Mouse (Mus musculus): Measurements from ENCODE around the gene BC004004.
A peak's percentile ranks its signal among the peaks of the same experiment; 100 is the strongest.
"Not testable (repeated sequence)": the region's sequence is repeated elsewhere in the genome, so short reads cannot be mapped to it uniquely, and the experiment has no call there.

Gene BC004004

GRCm38 (mm10) chr17:29297813-29298212, 29.2 kb downstream of the BC004004 start:
- peak; percentile 74 for DNase-seq (ENCODE audit: low read depth, low spot score)

GRCm38 (mm10) chr17:29299282-29299681, 30.7 kb downstream of the BC004004 start:
- DNase-seq (ENCODE audit: low read depth, low spot score): no peak

- DNase-seq (ENCODE audit: low read depth, low spot score): no peak
Measured at GRCm38 (mm10) chr17:29300926-29301325, 32.3 kb downstream of the BC004004 start.

- no peak for DNase-seq (ENCODE audit: low read depth, low spot score)
Measured at GRCm38 (mm10) chr17:29301421-29301820, 32.8 kb downstream of the BC004004 start.

GRCm38 (mm10) chr17:29302149-29302548, 33.6 kb downstream of the BC004004 start:
- DNase-seq (ENCODE audit: low read depth, low spot score): no peak

- peak; percentile 70 for DNase-seq (ENCODE audit: low read depth, low spot score)
Measured at GRCm38 (mm10) chr17:29303087-29303486, 34.5 kb downstream of the BC004004 start.

- no peak for DNase-seq (ENCODE audit: low read depth, low spot score)
Measured at GRCm38 (mm10) chr17:29303856-29304255, 35.3 kb downstream of the BC004004 start.

- DNase-seq (ENCODE audit: low read depth, low spot score): peak; percentile 49
Measured at GRCm38 (mm10) chr17:29304376-29305057, 35.9 kb downstream of the BC004004 start.

- no peak for DNase-seq (ENCODE audit: low read depth, low spot score)
Measured at GRCm38 (mm10) chr17:29305058-29305806, 36.6 kb downstream of the BC004004 start.

GRCm38 (mm10) chr17:29305871-29306270, 37.3 kb downstream of the BC004004 start:
- no peak for DNase-seq (ENCODE audit: low read depth, low spot score)

- DNase-seq (ENCODE audit: low read depth, low spot score): no peak
Measured at GRCm38 (mm10) chr17:29310056-29310623, 41.6 kb downstream of the BC004004 start.

GRCm38 (mm10) chr17:29311602-29312001, 43.0 kb downstream of the BC004004 start:
- DNase-seq (ENCODE audit: low read depth, low spot score): no peak

GRCm38 (mm10) chr17:29312082-29312481, 43.5 kb downstream of the BC004004 start:
- DNase-seq (ENCODE audit: low read depth, low spot score): no peak

GRCm38 (mm10) chr17:29313300-29313699, 44.7 kb downstream of the BC004004 start:
- peak; percentile 69 for DNase-seq (ENCODE audit: low read depth, low spot score)

GRCm38 (mm10) chr17:29315672-29316465, 47.3 kb downstream of the BC004004 start:
- no peak for DNase-seq (ENCODE audit: low read depth, low spot score)

- DNase-seq (ENCODE audit: low read depth, low spot score): no peak
Measured at GRCm38 (mm10) chr17:29316891-29317290, 48.3 kb downstream of the BC004004 start.

GRCm38 (mm10) chr17:29317380-29317779, 48.8 kb downstream of the BC004004 start, which contains the start of gene Pi16:
Gene Pi16 (plus strand): TSS chr17:29317680.
- DNase-seq (ENCODE audit: low read depth, low spot score): not testable (repeated sequence)

- no peak for DNase-seq (ENCODE audit: low read depth, low spot score)
Measured at GRCm38 (mm10) chr17:29318731-29319250, 50.2 kb downstream of the BC004004 start.

GRCm38 (mm10) chr17:29319476-29319875, 50.9 kb downstream of the BC004004 start:
- DNase-seq (ENCODE audit: low read depth, low spot score): no peak

- DNase-seq (ENCODE audit: low read depth, low spot score): no peak
Measured at GRCm38 (mm10) chr17:29319881-29320639, 51.5 kb downstream of the BC004004 start.

Measured in ZHBTc4 (cell line).